Mouse (Mus musculus) thymus, postnatal 10 days (tissue): ENCODE data around the gene Pa2g4.
A peak's percentile ranks its signal among the peaks of the same experiment; 100 is the strongest.
"Not testable (repeated sequence)": the region's sequence is repeated elsewhere in the genome, so short reads cannot be mapped to it uniquely, and the experiment has no call there.

Experiments
- DNase-seq, 2 experiments: peaks; one replicate each; pipeline ENCODE4 v3.0.0; 2021; ENCODE audit warnings: low spot score in 2 of 2

The Pa2g4 gene

GRCm38 (mm10) chr10:128565788-128566531, at the start of gene Pa2g4:
Pa2g4 (minus strand) TSS chr10:128565987.
- DNase-seq: peak; percentile 88

- DNase-seq: no peak
These were observed 49.1 kb upstream of the Pa2g4 start for GRCm38 (mm10) chr10:128614934-128615333.

- DNase-seq: not testable (repeated sequence)
These were observed 48.0 kb upstream of the Pa2g4 start for GRCm38 (mm10) chr10:128613820-128614219.

- DNase-seq: no peak
These were observed 47.3 kb upstream of the Pa2g4 start for GRCm38 (mm10) chr10:128613154-128613440.

GRCm38 (mm10) chr10:128612433-128613153, 46.8 kb upstream of the Pa2g4 start:
- peak; percentile 53 to 84 for DNase-seq

- DNase-seq: no peak
These were observed 40.7 kb upstream of the Pa2g4 start for GRCm38 (mm10) chr10:128606483-128606882.

- DNase-seq: no peak
These were observed 36.8 kb upstream of the Pa2g4 start for GRCm38 (mm10) chr10:128602470-128603128.

GRCm38 (mm10) chr10:128601499-128601898, 35.7 kb upstream of the Pa2g4 start:
- no peak for DNase-seq

GRCm38 (mm10) chr10:128598476-128598875, 32.7 kb upstream of the Pa2g4 start:
- DNase-seq: no peak

- no peak for DNase-seq
These were observed 27.0 kb upstream of the Pa2g4 start for GRCm38 (mm10) chr10:128592797-128593196.

GRCm38 (mm10) chr10:128591436-128591835, 25.6 kb upstream of the Pa2g4 start:
- no peak for DNase-seq

GRCm38 (mm10) chr10:128590193-128590690, 24.5 kb upstream of the Pa2g4 start:
- peak; percentile 25 to 67 for DNase-seq

- peak; percentile 17 to 27 for DNase-seq
These were observed 23.8 kb upstream of the Pa2g4 start, which contains the start of gene Erbb3 for GRCm38 (mm10) chr10:128589464-128590192. Erbb3 (minus strand) TSS chr10:128589652.

- DNase-seq: no peak
These were observed 23.1 kb upstream of the Pa2g4 start for GRCm38 (mm10) chr10:128588775-128589463.

- DNase-seq: no peak
These were observed 22.3 kb upstream of the Pa2g4 start for GRCm38 (mm10) chr10:128588136-128588535.

GRCm38 (mm10) chr10:128587697-128588096, 21.9 kb upstream of the Pa2g4 start:
- DNase-seq: peak; percentile 14 to 28

- DNase-seq: peak; percentile 55 to 61
These were observed 21.3 kb upstream of the Pa2g4 start for GRCm38 (mm10) chr10:128587120-128587519.

- no peak for DNase-seq
These were observed 20.8 kb upstream of the Pa2g4 start for GRCm38 (mm10) chr10:128586546-128586945.

- DNase-seq: peak; percentile 33 to 35
These were observed 18.6 kb upstream of the Pa2g4 start for GRCm38 (mm10) chr10:128584386-128584785.

- no peak for DNase-seq
These were observed 17.9 kb upstream of the Pa2g4 start for GRCm38 (mm10) chr10:128583644-128584043.

GRCm38 (mm10) chr10:128579731-128580130, 13.9 kb upstream of the Pa2g4 start:
- DNase-seq: no peak
